Mouse (Mus musculus): Measurements from ENCODE around the gene Hist1h2ab. TPM values are rescaled to one million over a fixed set of nuclear protein-coding genes. Genes with fewer than 3 reads are reported as not detected.

The Hist1h2ab gene
- total RNA-seq, 1 experiment: 2,399 TPM

DNA sequence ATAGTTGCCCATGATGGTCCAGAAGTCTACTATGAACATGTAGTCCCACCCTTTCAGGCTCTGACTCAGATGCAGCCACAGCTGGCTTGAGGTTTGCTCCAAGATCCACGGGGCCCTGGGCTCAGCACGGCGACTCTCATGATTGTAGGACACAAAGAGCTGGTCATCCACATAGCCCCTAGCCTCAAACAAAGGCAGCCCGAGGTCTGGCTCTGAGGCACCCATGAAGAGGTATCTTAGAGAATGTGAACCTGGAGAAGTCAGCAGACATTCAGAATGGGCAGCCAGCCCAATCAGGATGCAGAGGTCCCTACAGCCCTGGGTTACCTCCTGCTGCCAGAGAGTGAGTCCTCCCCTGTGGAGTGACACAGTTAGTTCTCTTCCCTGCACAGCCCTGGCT is 42.9 kb upstream of the Hist1h2ab start:
- DNase-seq (ENCODE audit: low read depth, low spot score): no peak
- Histone ChIP-seq H3K4me3 (ENCODE audit: insufficient read depth in 1 of 2, low read depth in 1 of 2, low read length in 2 of 2, poor library complexity in 1 of 2, severe bottlenecking in 1 of 2) (no peak overlapping the region), H3K9ac (ENCODE audit: insufficient read depth, low read depth, low read length, poor library complexity, severe bottlenecking) (no peak overlapping the region), H3K36me3 (ENCODE audit: control insufficient read depth, insufficient read depth, low read length, poor library complexity, severe bottlenecking) (no peaks in the 10 kb centered on the region), H3K9me3 (ENCODE audit: control insufficient read depth, insufficient read depth, low read depth, low read length) (no peaks in the 10 kb centered on the region), H3K27ac (ENCODE audit: insufficient read depth, low read depth, low read length, poor library complexity, severe bottlenecking) (no peak overlapping the region), H3K4me1 (ENCODE audit: control insufficient read depth in 2 of 2, insufficient read depth in 2 of 2, low read length in 2 of 2, poor library complexity in 1 of 2) (peaks cover 4 to 5% of the 10 kb centered on the region in 2 experiments; a peak in 2 of 4 replicates)
- no peak for TF ChIP-seq HCFC1 (IDR thresholded peaks at IDR 0.05; ENCODE audit: borderline replicate concordance, insufficient read depth, low read length)
- no peak for TF ChIP-seq ZNF384 (IDR thresholded peaks at IDR 0.05; ENCODE audit: low read depth, low read length)
- TF ChIP-seq ZC3H11A (IDR thresholded peaks at IDR 0.05; ENCODE audit: borderline replicate concordance, low read depth, low read length): no peak
- no peak for TF ChIP-seq CHD2 (IDR thresholded peaks at IDR 0.05; ENCODE audit: low read depth, low read length)
- no peak for TF ChIP-seq MAFK (IDR thresholded peaks at IDR 0.05; ENCODE audit: insufficient read depth, low read depth, low read length)
- in situ Hi-C loops (cut with MboI; ENCODE audit: low sequenced_read_pairs in 2 of 2, unreplicated experiment in 2 of 2): no loop called here

DNA sequence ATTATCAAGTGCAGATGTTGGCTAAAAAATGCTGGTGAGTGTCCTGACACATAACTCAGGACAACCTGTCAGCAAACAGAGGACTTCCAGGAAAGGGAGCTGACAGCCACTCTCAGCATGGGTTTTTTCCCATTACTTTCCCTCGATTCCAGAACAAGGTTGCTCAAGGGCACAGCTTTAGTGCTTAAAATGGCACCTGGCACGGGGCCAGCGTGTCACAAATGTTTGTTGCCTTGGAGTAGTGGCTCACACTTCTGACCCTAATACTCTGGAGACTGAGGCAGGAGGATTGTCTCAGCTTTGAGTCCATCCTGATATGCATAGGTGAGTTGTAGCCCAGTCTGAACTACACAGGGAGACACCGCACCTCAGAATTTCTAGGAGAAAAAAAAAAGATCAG is 42.3 kb upstream of the Hist1h2ab start:
- H3K36me3 ChIP-seq (ENCODE audit: control insufficient read depth, insufficient read depth, low read length, poor library complexity, severe bottlenecking): no peaks in the 10 kb centered on the region
- no peak overlapping the region for H3K27ac ChIP-seq (ENCODE audit: insufficient read depth, low read depth, low read length, poor library complexity, severe bottlenecking)
- H3K9me3 ChIP-seq (ENCODE audit: control insufficient read depth, insufficient read depth, low read depth, low read length): no peaks in the 10 kb centered on the region
- H3K9ac ChIP-seq (ENCODE audit: insufficient read depth, low read depth, low read length, poor library complexity, severe bottlenecking): no peak overlapping the region
- H3K4me3 ChIP-seq (ENCODE audit: insufficient read depth in 1 of 2, low read depth in 1 of 2, low read length in 2 of 2, poor library complexity in 1 of 2, severe bottlenecking in 1 of 2): no peak overlapping the region
- in situ Hi-C loops (cut with MboI; ENCODE audit: low sequenced_read_pairs in 2 of 2, unreplicated experiment in 2 of 2): no loop called here
- TF ChIP-seq ZNF384 (IDR thresholded peaks at IDR 0.05; ENCODE audit: low read depth, low read length) (no peak), HCFC1 (IDR thresholded peaks at IDR 0.05; ENCODE audit: borderline replicate concordance, insufficient read depth, low read length) (no peak), MAFK (IDR thresholded peaks at IDR 0.05; ENCODE audit: insufficient read depth, low read depth, low read length) (no peak), CHD2 (IDR thresholded peaks at IDR 0.05; ENCODE audit: low read depth, low read length) (no peak), ZC3H11A (IDR thresholded peaks at IDR 0.05; ENCODE audit: borderline replicate concordance, low read depth, low read length) (no peak)
- H3K4me1 ChIP-seq (ENCODE audit: control insufficient read depth in 2 of 2, insufficient read depth in 2 of 2, low read length in 2 of 2, poor library complexity in 1 of 2): peaks cover 4 to 5% of the 10 kb centered on the region in 2 experiments; a peak in 2 of 4 replicates
- no peak for DNase-seq (ENCODE audit: low read depth, low spot score)

GRCm38 (mm10) chr13:23709714-23710373 is 41.1 kb upstream of the Hist1h2ab start:
- Histone ChIP-seq H3K9me3 (ENCODE audit: control insufficient read depth, insufficient read depth, low read depth, low read length) (no peaks in the 10 kb centered on the region), H3K36me3 (ENCODE audit: control insufficient read depth, insufficient read depth, low read length, poor library complexity, severe bottlenecking) (no peaks in the 10 kb centered on the region), H3K4me1 (ENCODE audit: control insufficient read depth in 2 of 2, insufficient read depth in 2 of 2, low read length in 2 of 2, poor library complexity in 1 of 2) (peaks cover 4 to 5% of the 10 kb centered on the region in 2 experiments; a peak in 2 of 4 replicates), H3K4me3 (ENCODE audit: insufficient read depth in 1 of 2, low read depth in 1 of 2, low read length in 2 of 2, poor library complexity in 1 of 2, severe bottlenecking in 1 of 2) (peak overlapping the region in 1 of 2 experiments; percentile 13; a peak in 1 of 4 replicates), H3K27ac (ENCODE audit: insufficient read depth, low read depth, low read length, poor library complexity, severe bottlenecking) (no peak overlapping the region), H3K9ac (ENCODE audit: insufficient read depth, low read depth, low read length, poor library complexity, severe bottlenecking) (peak overlapping the region; percentile 19; the same call in 1 of the 2 replicates)
- TF ChIP-seq MAFK (IDR thresholded peaks at IDR 0.05; ENCODE audit: insufficient read depth, low read depth, low read length) (no peak), ZC3H11A (IDR thresholded peaks at IDR 0.05; ENCODE audit: borderline replicate concordance, low read depth, low read length) (no peak), CHD2 (IDR thresholded peaks at IDR 0.05; ENCODE audit: low read depth, low read length) (no peak), ZNF384 (IDR thresholded peaks at IDR 0.05; ENCODE audit: low read depth, low read length) (no peak), HCFC1 (IDR thresholded peaks at IDR 0.05; ENCODE audit: borderline replicate concordance, insufficient read depth, low read length) (no peak)
- no peak for DNase-seq (ENCODE audit: low read depth, low spot score)
- in situ Hi-C loops (cut with MboI; ENCODE audit: low sequenced_read_pairs in 2 of 2, unreplicated experiment in 2 of 2): no loop called here

GRCm38 (mm10) chr13:23710374-23711089 is 40.4 kb upstream of the Hist1h2ab start, which contains the start of gene Hfe:
Gene Hfe (minus strand): TSS chr13:23710854.
- Histone ChIP-seq H3K9ac (ENCODE audit: insufficient read depth, low read depth, low read length, poor library complexity, severe bottlenecking) (peak within 1 kb of the TSS; percentile 19; the same call in 1 of the 2 replicates), H3K4me3 (ENCODE audit: insufficient read depth in 1 of 2, low read depth in 1 of 2, low read length in 2 of 2, poor library complexity in 1 of 2, severe bottlenecking in 1 of 2) (peak within 1 kb of the TSS; percentile 13 to 41; a peak in 3 of 4 replicates), H3K36me3 (ENCODE audit: control insufficient read depth, insufficient read depth, low read length, poor library complexity, severe bottlenecking) (no peaks in the 10 kb centered on the region), H3K4me1 (ENCODE audit: control insufficient read depth in 2 of 2, insufficient read depth in 2 of 2, low read length in 2 of 2, poor library complexity in 1 of 2) (peaks cover 4 to 5% of the 10 kb centered on the region in 2 experiments; a peak in 2 of 4 replicates), H3K9me3 (ENCODE audit: control insufficient read depth, insufficient read depth, low read depth, low read length) (no peaks in the 10 kb centered on the region), H3K27ac (ENCODE audit: insufficient read depth, low read depth, low read length, poor library complexity, severe bottlenecking) (no peak within 1 kb of the TSS)
- no peak for DNase-seq (ENCODE audit: low read depth, low spot score)
- no peak for TF ChIP-seq ZNF384 (IDR thresholded peaks at IDR 0.05; ENCODE audit: low read depth, low read length)
- no peak for TF ChIP-seq MAFK (IDR thresholded peaks at IDR 0.05; ENCODE audit: insufficient read depth, low read depth, low read length)
- no peak for TF ChIP-seq HCFC1 (IDR thresholded peaks at IDR 0.05; ENCODE audit: borderline replicate concordance, insufficient read depth, low read length)
- no peak for TF ChIP-seq ZC3H11A (IDR thresholded peaks at IDR 0.05; ENCODE audit: borderline replicate concordance, low read depth, low read length)
- in situ Hi-C loops (cut with MboI; ENCODE audit: low sequenced_read_pairs in 2 of 2, unreplicated experiment in 2 of 2): no loop called here
